Mouse (Mus musculus): ENCODE data around the gene Abcc5. TPM values are rescaled to one million over a fixed set of nuclear protein-coding genes. Genes with fewer than 3 reads are reported as not detected.
"Not testable (repeated sequence)": the region's sequence is repeated elsewhere in the genome, so short reads cannot be mapped to it uniquely, and the experiment has no call there.

Abcc5 gene
- polyA plus RNA-seq, 1 experiment from 2014 or later = 150 TPM

GRCm38 (mm10) chr16:20390233-20390632 is 36.0 kb downstream of the Abcc5 start:
- Histone ChIP-seq H3K4me3 (replicated peaks) (no peak overlapping the region), H3K9ac (replicated peaks) (no peak overlapping the region), H3K4me2 (replicated peaks) (no peak overlapping the region), H3K27ac (no peak overlapping the region), H3K4me1 (replicated peaks) (no peaks in the 10 kb centered on the region), H3K9me3 (no peaks in the 10 kb centered on the region), H3K27me3 (no peaks in the 10 kb centered on the region), H3K36me3 (peaks cover 80% of the 10 kb centered on the region)
- WGBS = 80% methylated on average over 6 of the region's 6 CpGs
- ATAC-seq = no peak

- H3K4me1 ChIP-seq (replicated peaks) = no peaks in the 10 kb centered on the region
- H3K4me2 ChIP-seq (replicated peaks) = no peak overlapping the region
- no peaks in the 10 kb centered on the region for H3K9me3 ChIP-seq
- no peak overlapping the region for H3K9ac ChIP-seq (replicated peaks)
- WGBS = 83% methylated on average over 5 of the region's 5 CpGs
- H3K27ac ChIP-seq = no peak overlapping the region
- H3K27me3 ChIP-seq = no peaks in the 10 kb centered on the region
- no peak overlapping the region for H3K4me3 ChIP-seq (replicated peaks)
- peaks cover 66% of the 10 kb centered on the region for H3K36me3 ChIP-seq
- no peak for ATAC-seq
Observed at GRCm38 (mm10) chr16:20381031-20381430, 45.2 kb downstream of the Abcc5 start.

DNA sequence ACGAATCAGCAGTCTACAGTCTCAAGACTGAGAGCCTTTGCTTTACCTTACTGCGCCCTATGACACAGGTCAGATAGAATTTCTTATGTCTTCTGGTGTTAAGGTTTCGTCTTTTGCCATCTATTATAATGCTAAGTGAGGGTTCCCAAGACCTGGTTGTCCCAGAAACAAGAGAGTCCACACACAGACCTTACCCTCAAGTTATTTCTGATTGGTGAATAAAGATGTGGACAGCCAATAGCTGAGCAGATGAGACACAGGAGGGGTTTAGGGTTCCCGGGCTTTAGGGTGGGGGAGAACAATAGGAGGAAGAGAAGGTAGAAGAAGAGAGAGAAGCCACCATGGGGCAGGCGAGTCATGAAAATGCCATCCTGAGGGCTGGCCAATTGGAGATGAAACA is 50.9 kb downstream of the Abcc5 start:
- 86% methylated on average over 5 of the region's 5 CpGs for WGBS
- Histone ChIP-seq H3K9me3 (no peaks in the 10 kb centered on the region), H3K4me1 (replicated peaks) (no peaks in the 10 kb centered on the region), H3K9ac (replicated peaks) (no peak overlapping the region), H3K27me3 (no peaks in the 10 kb centered on the region), H3K36me3 (peaks cover 79% of the 10 kb centered on the region), H3K4me2 (replicated peaks) (no peak overlapping the region), H3K27ac (no peak overlapping the region), H3K4me3 (replicated peaks) (no peak overlapping the region)
- ATAC-seq = no peak

DNA sequence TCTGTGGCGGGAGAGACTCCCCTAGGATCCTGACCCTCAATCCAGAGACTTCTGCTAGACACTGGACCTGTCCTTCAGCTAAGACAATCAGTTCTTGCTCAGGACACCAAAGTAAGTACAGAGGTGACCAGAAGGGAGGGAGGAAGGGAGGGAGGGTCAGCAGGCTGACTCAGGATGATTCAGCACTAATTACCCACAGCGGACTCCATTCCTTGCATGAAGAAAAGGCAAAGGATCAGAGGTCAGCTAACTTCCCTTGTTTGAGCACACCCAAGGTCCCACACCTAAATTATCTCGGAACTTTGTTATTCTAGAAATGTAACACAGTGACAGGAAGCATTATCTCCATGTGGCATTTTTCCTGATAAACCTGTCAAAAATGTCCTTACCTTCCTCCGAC is 54.5 kb downstream of the Abcc5 start:
- Histone ChIP-seq H3K36me3 (peaks cover 91% of the 10 kb centered on the region), H3K4me2 (replicated peaks) (no peak overlapping the region), H3K27me3 (no peaks in the 10 kb centered on the region), H3K9ac (replicated peaks) (no peak overlapping the region), H3K27ac (no peak overlapping the region), H3K4me3 (replicated peaks) (no peak overlapping the region), H3K4me1 (replicated peaks) (no peaks in the 10 kb centered on the region), H3K9me3 (no peaks in the 10 kb centered on the region)
- WGBS = 95% methylated on average over 4 of the region's 4 CpGs
- ATAC-seq = no peak

DNA sequence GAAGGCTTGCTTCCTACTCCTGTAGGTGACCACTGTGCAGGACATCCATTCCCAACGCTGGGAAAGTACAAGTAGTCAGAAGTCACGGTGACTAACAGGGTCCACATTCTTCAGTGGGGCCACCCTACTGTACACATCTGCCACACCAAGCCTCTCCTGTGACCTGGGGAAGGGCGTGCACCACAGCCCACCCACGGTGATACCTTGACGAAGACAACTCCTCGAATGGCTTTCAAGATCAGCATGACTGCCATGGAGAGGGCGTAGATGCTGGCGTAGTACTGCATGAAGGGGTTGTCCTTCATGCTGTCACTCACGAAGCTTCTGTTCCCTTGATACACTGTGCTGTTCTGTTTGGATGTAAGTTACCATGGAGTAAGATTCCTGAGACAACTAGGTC is 58.0 kb downstream of the Abcc5 start:
- Histone ChIP-seq H3K36me3 (peaks cover 92% of the 10 kb centered on the region), H3K4me2 (replicated peaks) (no peak overlapping the region), H3K9ac (replicated peaks) (no peak overlapping the region), H3K4me1 (replicated peaks) (no peaks in the 10 kb centered on the region), H3K27ac (no peak overlapping the region), H3K4me3 (replicated peaks) (no peak overlapping the region), H3K9me3 (no peaks in the 10 kb centered on the region), H3K27me3 (no peaks in the 10 kb centered on the region)
- ATAC-seq = no peak
- 96% methylated on average over 9 of the region's 9 CpGs for WGBS

GRCm38 (mm10) chr16:20362121-20362520 is 64.1 kb downstream of the Abcc5 start:
- WGBS = 92% methylated on average over 11 of the region's 11 CpGs
- ATAC-seq = no peak
- Histone ChIP-seq H3K9me3 (no peaks in the 10 kb centered on the region), H3K4me1 (replicated peaks) (no peaks in the 10 kb centered on the region), H3K9ac (replicated peaks) (no peak overlapping the region), H3K27ac (no peak overlapping the region), H3K4me2 (replicated peaks) (no peak overlapping the region), H3K4me3 (replicated peaks) (no peak overlapping the region), H3K36me3 (peaks cover 97% of the 10 kb centered on the region), H3K27me3 (no peaks in the 10 kb centered on the region)

GRCm38 (mm10) chr16:20361496-20361895 is 64.7 kb downstream of the Abcc5 start:
- H3K27ac ChIP-seq; H3K9ac ChIP-seq (replicated peaks); H3K4me3 ChIP-seq (replicated peaks); H3K9me3 ChIP-seq; H3K4me1 ChIP-seq (replicated peaks); H3K27me3 ChIP-seq; H3K4me2 ChIP-seq (replicated peaks); ATAC-seq: not testable (repeated sequence)
- 97% methylated on average over 3 of the region's 3 CpGs for WGBS
- peaks cover 95% of the 10 kb centered on the region for H3K36me3 ChIP-seq

DNA sequence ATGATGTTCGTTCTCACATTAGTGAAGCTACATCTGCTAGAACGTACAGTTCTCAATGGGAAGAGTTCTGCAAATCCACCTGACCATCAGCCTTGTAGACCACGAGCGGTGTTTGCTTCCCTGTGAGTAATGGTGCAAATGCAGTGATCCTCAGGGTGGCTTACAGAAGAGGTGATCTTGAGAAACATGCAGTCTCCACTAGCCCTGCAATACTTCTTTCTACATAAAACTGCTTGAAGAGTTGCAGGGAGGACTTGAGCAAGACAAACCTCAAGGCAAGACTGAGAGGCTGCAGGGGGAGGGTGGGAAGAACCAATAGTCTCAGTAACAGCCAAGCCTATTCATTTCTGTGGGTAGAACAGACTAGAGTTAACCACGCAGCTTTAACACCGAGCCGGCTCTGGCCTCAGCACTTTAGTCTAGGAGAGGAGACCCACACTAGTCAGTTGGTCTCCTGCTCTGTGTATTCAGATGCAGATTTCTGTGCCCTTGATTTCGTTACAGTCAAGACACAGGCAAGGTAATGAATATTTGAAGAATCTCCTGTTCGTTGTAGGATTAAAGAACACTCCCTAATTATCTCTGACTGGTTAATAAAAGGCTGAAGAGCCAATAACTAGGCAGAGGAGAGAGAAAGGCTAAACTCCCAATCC is 66.4 kb downstream of the Abcc5 start:
- H3K36me3 ChIP-seq = peaks cover 94% of the 10 kb centered on the region
- H3K9ac ChIP-seq (replicated peaks) = no peak overlapping the region
- no peak overlapping the region for H3K27ac ChIP-seq
- H3K4me1 ChIP-seq (replicated peaks) = no peaks in the 10 kb centered on the region
- WGBS = 77% methylated on average over 9 of the region's 9 CpGs
- no peaks in the 10 kb centered on the region for H3K27me3 ChIP-seq
- H3K4me2 ChIP-seq (replicated peaks) = no peak overlapping the region
- H3K9me3 ChIP-seq = no peaks in the 10 kb centered on the region
- no peak overlapping the region for H3K4me3 ChIP-seq (replicated peaks)
- no peak for ATAC-seq

GRCm38 (mm10) chr16:20357837-20358236 is 68.4 kb downstream of the Abcc5 start:
- Histone ChIP-seq H3K4me2 (replicated peaks) (no peak overlapping the region), H3K36me3 (peaks cover 91% of the 10 kb centered on the region), H3K9me3 (no peaks in the 10 kb centered on the region), H3K27ac (no peak overlapping the region), H3K4me3 (replicated peaks) (no peak overlapping the region), H3K27me3 (no peaks in the 10 kb centered on the region), H3K9ac (replicated peaks) (no peak overlapping the region), H3K4me1 (replicated peaks) (no peaks in the 10 kb centered on the region)
- ATAC-seq = no peak
- 94% methylated on average over 5 of the region's 5 CpGs for WGBS

DNA sequence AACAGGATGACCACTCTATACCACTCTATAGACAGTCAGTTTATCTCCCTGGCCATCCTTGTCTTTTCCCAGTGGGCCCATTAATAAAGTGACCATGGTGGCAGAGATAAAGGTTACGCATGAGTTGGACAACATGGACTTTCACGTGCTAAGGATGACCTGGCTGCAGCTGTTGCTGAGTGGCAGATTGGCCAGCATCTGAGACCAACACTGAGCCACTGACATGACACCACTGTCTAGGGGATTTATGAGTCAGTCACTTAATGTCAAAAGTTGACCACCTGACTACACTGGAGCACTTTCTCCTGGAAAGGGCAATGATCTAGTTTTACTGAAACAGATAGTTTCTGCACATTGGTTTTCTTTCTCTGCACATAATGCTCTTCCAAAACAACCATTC is 71.4 kb downstream of the Abcc5 start:
- H3K27me3 ChIP-seq = no peaks in the 10 kb centered on the region
- WGBS = 96% methylated on average over 2 of the region's 2 CpGs
- H3K9me3 ChIP-seq = no peaks in the 10 kb centered on the region
- no peaks in the 10 kb centered on the region for H3K4me1 ChIP-seq (replicated peaks)
- ATAC-seq = no peak
- H3K27ac ChIP-seq = no peak overlapping the region
- H3K4me2 ChIP-seq (replicated peaks) = no peak overlapping the region
- no peak overlapping the region for H3K9ac ChIP-seq (replicated peaks)
- H3K36me3 ChIP-seq = peaks cover 79% of the 10 kb centered on the region
- no peak overlapping the region for H3K4me3 ChIP-seq (replicated peaks)

DNA sequence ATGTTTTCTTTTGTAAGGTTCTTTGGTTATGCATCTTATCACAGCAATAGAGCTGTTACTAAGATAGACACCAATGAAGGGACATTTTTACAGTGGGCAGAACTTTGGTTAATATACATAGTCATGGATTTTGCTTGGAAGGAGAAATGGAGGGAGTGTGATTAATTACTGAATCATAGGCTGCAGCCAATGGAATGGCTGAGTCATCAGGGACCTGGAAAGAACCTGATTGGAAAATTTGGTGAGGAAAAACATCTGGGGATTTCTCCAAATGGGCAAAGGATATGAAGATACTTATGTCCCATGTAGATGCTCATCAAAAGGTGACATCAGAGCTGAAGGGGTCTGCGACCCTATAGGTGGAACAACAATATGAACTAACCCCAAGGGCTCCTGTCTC is 72.2 kb downstream of the Abcc5 start:
- no peak for ATAC-seq
- peaks cover 79% of the 10 kb centered on the region for H3K36me3 ChIP-seq
- H3K27ac ChIP-seq = no peak overlapping the region
- H3K4me2 ChIP-seq (replicated peaks) = no peak overlapping the region
- H3K27me3 ChIP-seq = no peaks in the 10 kb centered on the region
- no peaks in the 10 kb centered on the region for H3K4me1 ChIP-seq (replicated peaks)
- no peak overlapping the region for H3K4me3 ChIP-seq (replicated peaks)
- H3K9me3 ChIP-seq = no peaks in the 10 kb centered on the region
- no peak overlapping the region for H3K9ac ChIP-seq (replicated peaks)
- WGBS = 96% methylated on average over 1 of the region's 1 CpGs

GRCm38 (mm10) chr16:20345464-20345863 is 80.7 kb downstream of the Abcc5 start:
- peaks cover 65% of the 10 kb centered on the region for H3K36me3 ChIP-seq
- no peaks in the 10 kb centered on the region for H3K9me3 ChIP-seq
- no peak overlapping the region for H3K9ac ChIP-seq (replicated peaks)
- H3K4me2 ChIP-seq (replicated peaks) = no peak overlapping the region
- H3K27ac ChIP-seq = no peak overlapping the region
- no peak overlapping the region for H3K4me3 ChIP-seq (replicated peaks)
- 97% methylated on average over 1 of the region's 1 CpGs for WGBS
- H3K4me1 ChIP-seq (replicated peaks) = no peaks in the 10 kb centered on the region
- ATAC-seq = no peak
- no peaks in the 10 kb centered on the region for H3K27me3 ChIP-seq

DNA sequence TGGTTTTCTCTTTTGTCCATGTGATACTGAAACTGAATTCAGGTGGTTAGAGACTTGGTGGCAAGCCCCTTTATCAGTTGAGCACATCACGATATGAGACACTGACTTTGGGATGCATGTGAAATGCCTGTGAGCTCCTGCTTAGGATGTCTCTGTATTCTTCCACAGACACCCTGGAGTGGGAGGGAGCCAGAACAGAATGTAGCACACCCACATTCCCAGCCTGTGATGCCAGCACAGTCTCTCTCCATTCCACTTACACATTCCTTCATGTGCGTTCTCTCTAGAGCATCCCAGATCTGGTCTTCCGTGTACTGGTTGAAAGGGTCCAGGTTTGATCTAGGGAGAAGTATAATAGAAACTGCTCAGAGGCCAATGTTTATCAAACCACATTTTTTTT is 87.6 kb downstream of the Abcc5 start:
- Histone ChIP-seq H3K27ac (no peak overlapping the region), H3K4me3 (replicated peaks) (no peak overlapping the region), H3K36me3 (peaks cover 76% of the 10 kb centered on the region), H3K27me3 (no peaks in the 10 kb centered on the region), H3K9me3 (no peaks in the 10 kb centered on the region), H3K9ac (replicated peaks) (no peak overlapping the region), H3K4me1 (replicated peaks) (no peaks in the 10 kb centered on the region), H3K4me2 (replicated peaks) (no peak overlapping the region)
- no peak for ATAC-seq
- WGBS = 98% methylated on average over 3 of the region's 3 CpGs
